Mouse (Mus musculus) heart, embryonic 10.5 days (tissue): ENCODE results near the gene Kcnn1. TPM values are rescaled to one million over a fixed set of nuclear protein-coding genes. Genes with fewer than 3 reads are reported as not detected.

Experiments
- DNase-seq: peaks from one replicate; pipeline ENCODE4 v3.0.0-alpha.2; 2017; ENCODE audit warnings: low spot score
- H3K27ac ChIP-seq: fragments of 300-500 bp; sonication (generic); 2 replicates; pipeline ENCODE4 v1.5.1; 2016; ENCODE audit warnings: mild to moderate bottlenecking
- H3K27me3 ChIP-seq: fragments of 300-500 bp; sonication (generic); 2 replicates; pipeline ENCODE4 v1.6.1; 2016; ENCODE audit warnings: mild to moderate bottlenecking; ENCODE audit not compliant: poor library complexity, insufficient read depth, severe bottlenecking
- H3K36me3 ChIP-seq: fragments of 300-500 bp; sonication (generic); 2 replicates; pipeline ENCODE4 v1.6.1; 2016; ENCODE audit warnings: mild to moderate bottlenecking, moderate library complexity
- H3K4me1 ChIP-seq: fragments of 300-500 bp; sonication (generic); 2 replicates; pipeline ENCODE4 v1.6.1; 2016; ENCODE audit warnings: mild to moderate bottlenecking
- H3K4me3 ChIP-seq: fragments of 300-500 bp; sonication (generic); 2 replicates; pipeline ENCODE4 v1.5.1; 2016; ENCODE audit warnings: mild to moderate bottlenecking, moderate library complexity
- H3K9me3 ChIP-seq: fragments of 300-500 bp; sonication (generic); 2 replicates; pipeline ENCODE4 v1.6.1; 2016; ENCODE audit warnings: mild to moderate bottlenecking, moderate library complexity
- WGBS: fragments of 180-500 bp; shearing (Covaris S2); methylation state at CpG from one replicate; pipeline ENCODE4 v1.1.7; 2016; 5-methylcytosine and 5-hydroxymethylcytosine counted together
- polyA plus RNA-seq: library from polyadenylated mRNA; unstranded; fragments of >200 nt; fragmentation: Nextera tagmentation; extraction: Ambion mirVana; gene quantifications from 2 replicates; pipeline ENCODE4 v1.2.1, GENCODE M21; 2016

The Kcnn1 gene
- polyA plus RNA-seq, 1 experiment from 2014 or later = 1.6 TPM

DNA sequence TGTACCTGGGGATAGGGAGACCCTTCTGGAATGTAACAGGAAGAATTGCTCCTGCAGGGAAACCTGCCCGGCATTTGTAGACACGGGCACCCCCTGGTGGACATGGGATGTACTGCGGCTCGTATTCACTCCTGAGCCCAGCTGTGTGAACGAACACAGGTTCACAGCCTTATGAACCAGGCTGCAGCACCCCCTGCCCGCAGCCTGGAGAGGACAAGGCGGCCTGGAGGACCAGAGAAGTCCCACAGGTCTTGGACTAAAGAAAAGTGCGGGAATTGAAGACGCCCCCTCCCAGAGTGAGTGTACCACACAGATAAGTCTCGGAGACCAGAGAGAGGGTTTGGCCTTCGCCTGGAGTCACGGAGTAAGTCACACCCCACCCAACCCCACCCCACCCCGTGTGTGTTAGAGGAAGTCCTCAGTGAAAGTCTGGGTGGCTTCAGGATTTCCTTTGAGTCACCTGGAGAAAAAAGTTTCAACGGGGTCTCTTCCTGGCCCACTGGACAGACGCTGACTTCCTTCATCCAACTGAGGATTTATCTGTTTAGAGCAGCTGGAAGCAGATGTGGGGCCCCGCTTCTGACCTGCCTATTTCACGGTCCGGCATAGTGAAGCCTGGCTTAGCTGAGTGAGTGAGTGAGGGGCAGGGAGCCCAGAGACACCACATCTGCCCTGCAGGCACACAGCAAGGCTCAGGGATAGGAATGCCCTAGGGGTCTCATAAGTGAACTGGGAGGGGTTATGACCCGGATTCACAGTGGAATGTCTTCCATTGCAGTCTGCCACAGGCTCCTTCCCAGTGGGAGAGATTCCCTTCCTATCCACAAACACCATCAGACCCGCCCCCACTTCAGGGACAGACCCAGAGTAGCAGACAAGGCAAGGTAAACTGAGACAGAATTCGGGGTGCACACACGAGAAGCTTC, 21.6 kb downstream of the Kcnn1 start:
- Histone ChIP-seq H3K9me3 (no peaks in the 10 kb centered on the region), H3K27me3 (peaks cover 48% of the 10 kb centered on the region), H3K4me3 (peak overlapping the region; percentile 35; the same call in 1 of the 2 replicates), H3K4me1 (peaks cover 35% of the 10 kb centered on the region), H3K36me3 (no peaks in the 10 kb centered on the region), H3K27ac (peak overlapping the region; percentile 50)
- DNase-seq = peak; percentile 94
- 32% methylated on average over 22 of the region's 22 CpGs for WGBS

DNA sequence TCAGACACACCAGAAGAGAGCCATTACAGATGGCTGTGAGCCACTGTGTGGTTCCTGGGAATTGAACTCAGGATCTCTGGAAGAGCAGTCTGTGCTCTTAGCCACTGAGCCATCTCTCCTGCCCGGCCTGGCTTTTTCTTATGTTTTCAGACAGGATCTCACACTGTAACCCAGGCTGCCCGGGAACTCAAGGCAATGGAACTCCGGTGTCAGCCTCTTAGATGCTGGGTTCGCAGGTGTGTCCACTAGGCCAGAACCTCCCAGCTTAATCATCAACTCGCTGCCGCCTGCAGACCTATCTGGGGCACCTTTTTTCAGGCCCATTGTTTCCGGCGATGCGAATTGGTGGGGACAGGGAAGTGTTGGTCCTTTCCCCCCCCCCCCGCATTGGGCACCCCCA, 22.5 kb downstream of the Kcnn1 start:
- peak overlapping the region; percentile 50 for H3K27ac ChIP-seq
- WGBS = 46% methylated on average over 10 of the region's 10 CpGs

DNA sequence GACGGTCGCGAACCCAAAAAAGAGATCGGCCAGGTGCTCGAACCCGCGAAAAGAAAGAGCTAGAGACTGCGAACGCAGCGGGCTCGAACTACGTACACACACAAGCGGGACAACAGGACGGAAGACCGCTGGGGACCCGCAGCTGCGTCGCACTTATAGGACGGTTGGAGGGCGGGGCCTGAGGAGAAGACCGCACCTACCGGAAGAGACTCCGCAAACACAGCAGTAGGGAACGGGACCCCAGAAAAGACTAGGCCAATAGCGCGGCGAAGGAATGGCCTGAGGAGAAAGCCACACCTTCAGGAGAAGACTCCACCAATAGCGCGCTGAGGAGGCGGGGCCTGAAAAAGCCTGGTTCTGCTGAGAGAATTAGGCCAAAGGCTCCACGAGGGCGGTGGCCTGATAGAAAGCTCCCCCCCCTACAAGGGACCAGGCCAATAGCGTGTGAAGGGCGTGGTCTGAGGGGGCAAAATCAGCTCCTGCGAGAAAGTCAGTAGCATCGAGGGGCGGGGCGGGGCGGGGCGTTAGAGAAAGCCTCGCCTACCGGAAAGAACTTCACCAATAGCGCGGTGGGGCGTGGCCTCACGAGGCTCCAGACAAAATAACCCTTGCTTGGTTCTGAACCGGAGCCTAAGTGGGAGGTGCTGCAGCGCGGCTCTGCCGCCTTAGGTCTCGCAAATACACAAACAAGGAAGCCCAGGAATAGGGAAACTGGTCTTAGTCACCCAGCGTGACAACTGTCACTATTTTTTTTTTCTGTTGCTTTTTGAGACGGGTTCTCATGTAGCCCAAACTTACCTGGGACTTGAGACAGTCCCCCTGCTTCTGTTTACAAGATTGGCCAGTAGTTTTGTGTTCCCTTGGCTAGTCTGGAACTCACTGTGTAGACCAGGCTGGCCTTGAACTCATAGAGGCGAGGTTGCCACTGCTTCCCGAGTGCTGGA, 23.4 kb downstream of the Kcnn1 start, which contains the start of gene Arrdc2:
TSS of gene Arrdc2 (minus strand) at position 313 of the 944 bp plus-strand sequence.
- Histone ChIP-seq H3K27ac (peak within 1 kb of the TSS; percentile 93), H3K4me3 (peak within 1 kb of the TSS; percentile 76)
- 2% methylated on average over 55 of the region's 55 CpGs for WGBS

More for the DNA sequence above, 22.5 kb downstream of the Kcnn1 start:
- Histone ChIP-seq H3K4me1 (peaks cover 35% of the 10 kb centered on the region), H3K27me3 (peaks cover 42% of the 10 kb centered on the region), H3K4me3 (0 out of 2 replicates have a peak overlapping the region, but pooled peaks have one; percentile 35), H3K9me3 (no peaks in the 10 kb centered on the region), H3K36me3 (peaks cover 3% of the 10 kb centered on the region; the same call in 1 of the 2 replicates)
- no peak for DNase-seq

DNA sequence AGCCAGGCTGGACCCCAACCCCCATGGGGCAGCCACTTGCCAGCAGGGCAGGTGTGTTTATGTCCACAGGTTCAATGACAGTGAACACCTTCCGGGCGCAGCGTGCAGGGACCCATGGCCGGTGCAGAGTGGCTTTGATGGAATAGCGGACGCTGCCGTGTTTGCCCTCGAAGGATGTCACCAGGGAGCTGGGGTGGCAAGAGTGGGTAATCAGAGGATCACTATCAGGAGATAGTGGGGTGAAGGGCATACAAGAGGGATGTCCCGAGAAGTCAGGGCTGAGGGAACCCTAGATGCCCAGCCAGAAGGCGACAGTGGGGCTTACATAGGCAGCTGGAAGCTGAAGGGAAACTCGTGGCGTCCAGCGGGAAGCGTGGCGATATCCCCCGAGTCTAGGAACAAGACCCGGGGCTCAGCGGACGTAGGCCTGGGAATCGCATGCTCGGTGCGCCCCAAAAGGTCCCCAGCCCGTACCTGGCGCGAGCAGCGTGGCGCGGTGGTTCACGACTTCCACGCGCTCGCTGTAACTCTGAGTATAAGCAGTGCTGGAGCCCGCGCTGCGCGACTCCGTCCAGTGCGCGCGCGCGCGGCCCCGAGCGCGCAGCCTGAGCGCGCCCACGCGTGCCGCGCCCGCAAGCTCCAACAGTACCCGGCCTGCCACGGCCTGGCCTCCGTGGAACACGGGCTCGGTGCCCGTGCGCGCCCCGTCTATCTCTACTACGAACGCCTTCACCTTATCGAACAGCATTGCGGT, 24.2 kb downstream of the Kcnn1 start:
- H3K9me3 ChIP-seq = no peaks in the 10 kb centered on the region
- H3K27ac ChIP-seq = peak overlapping the region; percentile 93
- H3K36me3 ChIP-seq = peaks cover 5% of the 10 kb centered on the region; the same call in 1 of the 2 replicates
- H3K27me3 ChIP-seq = peaks cover 36% of the 10 kb centered on the region
- DNase-seq = no peak
- 3% methylated on average over 66 of the region's 66 CpGs for WGBS
- H3K4me1 ChIP-seq = peaks cover 25% of the 10 kb centered on the region
- peak overlapping the region; percentile 76 for H3K4me3 ChIP-seq

More for the DNA sequence above, 23.4 kb downstream of the Kcnn1 start, which contains the start of gene Arrdc2:
- Histone ChIP-seq H3K9me3 (no peaks in the 10 kb centered on the region), H3K36me3 (peaks cover 5% of the 10 kb centered on the region; the same call in 1 of the 2 replicates), H3K4me1 (peaks cover 34% of the 10 kb centered on the region), H3K27me3 (peaks cover 36% of the 10 kb centered on the region)
- DNase-seq = peak; percentile 100

DNA sequence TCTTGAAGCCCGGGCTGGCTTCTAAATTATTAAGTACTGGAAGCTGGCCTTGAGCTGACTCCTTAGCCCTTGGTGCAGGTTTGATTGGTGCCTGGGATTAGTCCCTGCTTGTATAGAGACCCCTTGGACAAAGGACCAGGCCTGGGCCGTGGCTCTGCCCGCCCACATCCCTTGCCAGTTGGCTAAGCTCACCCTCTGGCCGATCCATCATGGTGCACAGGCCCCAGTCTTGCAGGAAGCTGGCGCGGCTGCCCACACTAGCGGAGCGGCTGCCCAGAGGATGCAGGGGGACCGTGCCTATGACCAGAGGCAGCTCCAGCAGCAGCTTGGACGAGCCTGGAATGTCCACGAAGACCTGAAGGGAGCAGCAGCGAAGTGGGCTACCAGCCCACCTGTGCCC, 26.4 kb downstream of the Kcnn1 start:
- H3K4me3 ChIP-seq = no peak overlapping the region
- peaks cover 37% of the 10 kb centered on the region for H3K4me1 ChIP-seq
- DNase-seq = no peak
- no peaks in the 10 kb centered on the region for H3K9me3 ChIP-seq
- no peak overlapping the region for H3K27ac ChIP-seq
- peaks cover 25% of the 10 kb centered on the region; the same call in 1 of the 2 replicates for H3K27me3 ChIP-seq
- peaks cover 5% of the 10 kb centered on the region; the same call in 1 of the 2 replicates for H3K36me3 ChIP-seq
- 82% methylated on average over 12 of the region's 12 CpGs for WGBS

DNA sequence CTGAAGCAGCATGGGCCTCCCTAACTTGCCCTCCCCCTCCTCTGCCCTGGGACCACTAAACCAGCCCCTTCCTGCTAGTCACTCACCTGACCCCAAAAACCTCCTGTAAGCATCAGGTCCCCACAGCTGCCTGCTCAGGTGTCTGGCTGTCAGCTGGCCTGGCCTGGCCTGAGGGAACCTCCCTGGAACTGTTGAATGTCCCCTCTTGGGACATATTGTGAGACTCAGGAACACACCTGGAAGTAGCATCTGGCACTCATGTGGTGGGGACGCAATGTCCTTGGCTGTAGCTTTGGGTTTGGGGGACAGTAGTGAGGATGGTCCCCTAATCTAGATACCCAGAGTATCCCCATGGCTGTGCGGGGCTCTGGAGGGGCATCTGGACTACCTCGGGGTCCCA, 29.0 kb downstream of the Kcnn1 start:
- WGBS = 99% methylated on average over 3 of the region's 3 CpGs
- peaks cover 27% of the 10 kb centered on the region; the same call in 1 of the 2 replicates for H3K27me3 ChIP-seq
- no peaks in the 10 kb centered on the region for H3K9me3 ChIP-seq
- peaks cover 26% of the 10 kb centered on the region for H3K4me1 ChIP-seq
- no peak overlapping the region for H3K4me3 ChIP-seq
- H3K27ac ChIP-seq = peak overlapping the region; percentile 24; the same call in 1 of the 2 replicates
- no peak for DNase-seq
- H3K36me3 ChIP-seq = peaks cover 5% of the 10 kb centered on the region; the same call in 1 of the 2 replicates

DNA sequence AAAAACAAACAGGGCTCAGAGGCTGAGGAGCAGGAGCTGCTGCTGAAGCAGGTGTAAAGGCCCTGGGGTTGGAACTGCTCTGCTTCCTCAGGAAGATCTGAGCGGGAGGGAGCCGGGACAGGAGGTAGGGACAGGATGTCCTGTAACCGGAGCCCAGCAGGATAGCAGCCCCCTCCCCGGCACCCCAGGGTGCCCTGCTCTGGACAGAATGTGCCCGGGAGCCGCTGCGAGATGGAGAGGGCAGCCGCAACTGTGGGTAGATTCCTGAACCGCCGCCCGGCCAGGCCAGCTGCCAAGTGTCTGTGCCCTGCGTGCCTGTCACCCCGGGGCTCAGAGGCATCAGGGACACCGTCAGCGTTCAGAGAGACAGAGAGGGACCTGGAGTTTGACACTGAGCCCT, 29.5 kb downstream of the Kcnn1 start:
- Histone ChIP-seq H3K4me3 (no peak overlapping the region), H3K27me3 (peaks cover 27% of the 10 kb centered on the region; the same call in 1 of the 2 replicates), H3K4me1 (peaks cover 20% of the 10 kb centered on the region), H3K9me3 (no peaks in the 10 kb centered on the region), H3K27ac (peak overlapping the region; percentile 24; the same call in 1 of the 2 replicates), H3K36me3 (peaks cover 5% of the 10 kb centered on the region; the same call in 1 of the 2 replicates)
- 32% methylated on average over 15 of the region's 15 CpGs for WGBS
- DNase-seq = no peak

DNA sequence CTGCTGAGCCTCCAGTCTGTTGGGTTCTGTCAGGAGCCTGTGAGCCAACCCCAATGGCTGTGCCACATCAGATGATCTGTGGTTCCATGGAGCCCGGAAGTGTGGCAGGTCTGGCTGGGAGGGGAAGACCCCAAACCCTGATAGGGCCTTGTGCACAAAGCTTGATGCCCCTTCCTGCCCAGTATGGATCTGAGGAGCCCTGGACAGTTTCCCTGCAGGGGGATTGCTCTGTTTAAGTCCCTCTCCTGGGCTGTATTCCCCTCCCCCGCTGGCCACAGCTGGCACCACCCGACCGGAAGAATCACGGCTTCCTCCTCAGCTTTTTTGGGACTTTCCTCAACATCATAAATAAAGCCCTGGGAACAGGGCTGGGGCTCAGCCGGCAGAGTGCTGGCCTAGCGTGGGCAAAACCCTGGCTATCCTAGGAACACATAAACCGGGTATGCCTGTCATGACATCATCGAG, 30.0 kb downstream of the Kcnn1 start:
- Histone ChIP-seq H3K36me3 (peaks cover 5% of the 10 kb centered on the region; the same call in 1 of the 2 replicates), H3K27ac (peak overlapping the region; percentile 42), H3K4me1 (peaks cover 18% of the 10 kb centered on the region), H3K9me3 (no peaks in the 10 kb centered on the region), H3K27me3 (peaks cover 27% of the 10 kb centered on the region; the same call in 1 of the 2 replicates), H3K4me3 (0 out of 2 replicates have a peak overlapping the region, but pooled peaks have one; percentile 12)
- 54% methylated on average over 9 of the region's 9 CpGs for WGBS
- DNase-seq = no peak

DNA sequence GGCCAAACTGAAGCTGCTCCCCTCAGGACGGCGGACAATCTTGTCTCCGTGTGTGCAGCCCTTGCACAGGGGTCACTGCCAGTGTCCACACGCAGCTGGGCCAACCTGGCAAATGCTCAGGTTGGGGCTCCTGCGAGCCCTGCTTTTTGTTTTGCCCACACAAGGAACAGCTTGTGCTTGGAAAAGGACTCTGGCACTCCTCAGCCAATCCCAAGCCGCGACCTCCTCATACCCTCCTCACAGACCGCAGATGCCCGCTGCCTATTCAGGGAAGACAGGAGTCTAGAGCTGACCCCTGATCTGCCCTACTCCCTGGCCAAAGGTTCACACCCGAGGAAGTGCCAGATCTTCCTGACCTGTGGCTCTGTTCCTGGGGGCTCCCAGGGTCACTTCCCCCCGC, 30.7 kb downstream of the Kcnn1 start:
- peak overlapping the region; percentile 42; the same call in 1 of the 2 replicates for H3K27ac ChIP-seq
- H3K9me3 ChIP-seq = no peaks in the 10 kb centered on the region
- no peak overlapping the region for H3K4me3 ChIP-seq
- no peak for DNase-seq
- 72% methylated on average over 11 of the region's 11 CpGs for WGBS
- H3K36me3 ChIP-seq = peaks cover 5% of the 10 kb centered on the region; the same call in 1 of the 2 replicates
- peaks cover 27% of the 10 kb centered on the region; the same call in 1 of the 2 replicates for H3K27me3 ChIP-seq
- H3K4me1 ChIP-seq = peaks cover 18% of the 10 kb centered on the region

DNA sequence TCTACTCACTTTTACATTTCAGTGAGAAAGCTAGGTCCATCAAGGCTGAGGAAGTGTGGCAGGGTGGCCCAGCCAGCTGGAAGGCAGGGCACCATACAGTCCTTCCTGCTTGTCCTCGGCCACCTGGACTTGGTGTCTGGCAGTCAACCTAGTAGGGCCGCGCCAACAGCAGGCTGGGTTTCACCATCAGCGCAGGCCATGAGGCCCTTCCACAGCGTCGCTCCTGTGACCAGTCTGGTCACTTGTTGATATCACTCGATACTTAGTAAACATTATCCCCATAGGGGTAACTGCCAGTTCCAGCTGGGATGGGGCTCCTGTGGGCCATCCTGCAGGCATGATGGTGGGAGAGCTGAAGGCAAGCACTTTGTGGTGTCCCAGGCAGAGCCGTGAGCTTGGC, 31.5 kb downstream of the Kcnn1 start:
- peaks cover 5% of the 10 kb centered on the region; the same call in 1 of the 2 replicates for H3K36me3 ChIP-seq
- H3K9me3 ChIP-seq = no peaks in the 10 kb centered on the region
- H3K27me3 ChIP-seq = peaks cover 20% of the 10 kb centered on the region; the same call in 1 of the 2 replicates
- no peak overlapping the region for H3K27ac ChIP-seq
- H3K4me3 ChIP-seq = no peak overlapping the region
- no peak for DNase-seq
- 84% methylated on average over 8 of the region's 8 CpGs for WGBS
- peaks cover 18% of the 10 kb centered on the region for H3K4me1 ChIP-seq

DNA sequence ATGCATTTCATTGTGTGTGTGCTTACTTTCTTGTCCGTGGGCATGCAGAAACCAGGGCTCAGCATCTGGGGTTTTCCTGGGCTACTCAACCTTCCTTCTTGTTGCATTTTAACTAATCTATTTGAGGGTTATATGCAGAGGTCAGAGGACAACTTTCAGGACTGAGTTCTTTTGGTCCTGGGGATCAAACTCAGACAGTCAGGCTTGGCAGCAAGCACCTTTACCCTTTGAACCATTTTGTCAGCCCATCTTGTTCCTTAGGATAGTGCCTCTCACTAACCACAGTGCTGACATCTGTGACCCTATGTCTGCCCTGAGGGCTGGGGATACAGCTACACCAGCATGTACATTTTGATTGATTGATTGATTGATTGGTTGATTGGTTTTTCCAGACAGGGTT, 35.3 kb downstream of the Kcnn1 start:
- DNase-seq = no peak
- H3K9me3 ChIP-seq = no peaks in the 10 kb centered on the region
- peaks cover 13% of the 10 kb centered on the region; the same call in 1 of the 2 replicates for H3K27me3 ChIP-seq
- no peaks in the 10 kb centered on the region for H3K36me3 ChIP-seq
- H3K27ac ChIP-seq = no peak overlapping the region
- peaks cover 9% of the 10 kb centered on the region; the same call in 1 of the 2 replicates for H3K4me1 ChIP-seq
- WGBS = 80% methylated on average over 1 of the region's 1 CpGs
- H3K4me3 ChIP-seq = no peak overlapping the region
